Mouse (Mus musculus) limb, embryonic 12.5 days (tissue): ENCODE measurements around the gene Tceal7. TPM values are rescaled to one million over a fixed set of nuclear protein-coding genes. Genes with fewer than 3 reads are reported as not detected.

ENCODE experiments used
- microRNA-seq: library from miRNA; unstranded; fragments of <30 nt; microRNA quantifications from one replicate; pipeline ENCODE4, GENCODE M21; 2017
- polyA plus RNA-seq: library from polyadenylated mRNA; unstranded; fragments of >200 nt; fragmentation: Nextera tagmentation; extraction: Ambion mirVana; gene quantifications from 2 replicates; pipeline ENCODE4 v1.2.1, GENCODE M21; 2016

Gene Tceal7
- polyA plus RNA-seq, 1 experiment from 2014 or later = 10.1 TPM

Small RNA genes lying within 50 kb of the gene (microRNA-seq; reads per million reads assigned to microRNA genes)
- gene Mir6383 = not detected

Other genes with a start within 250 kb of the Tceal7 start
- gene Arxes2, start 221.0 kb upstream of the Tceal7 start, polyA plus RNA-seq = 96.1 and 98.7 TPM in 2 replicates
- 49.8 and 50.9 TPM in 2 replicates for gene Arxes1, start 181.4 kb upstream of the Tceal7 start, polyA plus RNA-seq
- 218 and 236 TPM in 2 replicates for gene Bex2, start 146.5 kb upstream of the Tceal7 start, polyA plus RNA-seq
- gene Nxf3, start 129.5 kb upstream of the Tceal7 start, polyA plus RNA-seq = not detected in 2 replicates
- 59.3 and 71.3 TPM in 2 replicates for gene Bex4, start 75.8 kb upstream of the Tceal7 start, polyA plus RNA-seq
- gene Tceal8, start 42.4 kb upstream of the Tceal7 start, polyA plus RNA-seq = 189 and 197 TPM in 2 replicates
- 12.7 and 13.8 TPM in 2 replicates for gene Tceal5, start 10.9 kb upstream of the Tceal7 start, polyA plus RNA-seq
- 91.8 and 92.3 TPM in 2 replicates for gene Bex1, start 734 bp downstream of the Tceal7 start, polyA plus RNA-seq
- 680 and 686 TPM in 2 replicates for gene Tceal9, start 30.3 kb downstream of the Tceal7 start, polyA plus RNA-seq
- 559 and 577 TPM in 2 replicates for gene Bex3, start 55.5 kb downstream of the Tceal7 start, polyA plus RNA-seq